Mouse (Mus musculus): ENCODE results near the gene Ttc21b.
"Not testable (repeated sequence)": the region's sequence is repeated elsewhere in the genome, so short reads cannot be mapped to it uniquely, and the experiment has no call there.

The Ttc21b gene

GRCm38 (mm10) chr2:66256220-66257131 lies at the start of gene Ttc21b:
Ttc21b (minus strand) TSS chr2:66256617.
- DNase-seq: peak; percentile 96

- DNase-seq: no peak
These were observed 16.1 kb upstream of the Ttc21b start for GRCm38 (mm10) chr2:66272551-66272950.

- DNase-seq: no peak
These were observed 12.4 kb downstream of the Ttc21b start for GRCm38 (mm10) chr2:66244013-66244412.

GRCm38 (mm10) chr2:66240334-66240733 lies 16.1 kb downstream of the Ttc21b start:
- DNase-seq: no peak

- DNase-seq: no peak
These were observed 17.5 kb downstream of the Ttc21b start for GRCm38 (mm10) chr2:66238886-66239285.

GRCm38 (mm10) chr2:66220954-66221353 lies 35.5 kb downstream of the Ttc21b start:
- no peak for DNase-seq

GRCm38 (mm10) chr2:66209875-66210274 lies 46.5 kb downstream of the Ttc21b start:
- DNase-seq: no peak

- no peak for DNase-seq
These were observed 47.1 kb downstream of the Ttc21b start for GRCm38 (mm10) chr2:66209353-66209752.

- DNase-seq: no peak
These were observed 49.6 kb downstream of the Ttc21b start for GRCm38 (mm10) chr2:66206796-66207195.

GRCm38 (mm10) chr2:66204218-66204617 lies 52.2 kb downstream of the Ttc21b start:
- peak; percentile 78 for DNase-seq

GRCm38 (mm10) chr2:66200195-66200594 lies 56.2 kb downstream of the Ttc21b start:
- DNase-seq: no peak

- DNase-seq: no peak
These were observed 64.7 kb downstream of the Ttc21b start for GRCm38 (mm10) chr2:66191691-66192100.

- DNase-seq: no peak
These were observed 66.3 kb downstream of the Ttc21b start for GRCm38 (mm10) chr2:66190157-66190556.

- not testable (repeated sequence) for DNase-seq
These were observed 67.2 kb downstream of the Ttc21b start for GRCm38 (mm10) chr2:66189197-66189596.

GRCm38 (mm10) chr2:66187520-66187919 lies 68.9 kb downstream of the Ttc21b start:
- peak; percentile 23 for DNase-seq

- DNase-seq: peak; percentile 10
These were observed 71.8 kb downstream of the Ttc21b start for GRCm38 (mm10) chr2:66184431-66185164.

GRCm38 (mm10) chr2:66180293-66180692 lies 76.1 kb downstream of the Ttc21b start:
- DNase-seq: peak; percentile 29

GRCm38 (mm10) chr2:66179782-66180181 lies 76.6 kb downstream of the Ttc21b start:
- no peak for DNase-seq

GRCm38 (mm10) chr2:66178848-66179215 lies 77.6 kb downstream of the Ttc21b start:
- DNase-seq: no peak

GRCm38 (mm10) chr2:66177886-66178847 lies 78.2 kb downstream of the Ttc21b start:
- DNase-seq: no peak

GRCm38 (mm10) chr2:66177017-66177416 lies 79.4 kb downstream of the Ttc21b start:
- DNase-seq: no peak

- no peak for DNase-seq
These were observed 83.3 kb downstream of the Ttc21b start for GRCm38 (mm10) chr2:66173134-66173533.

GRCm38 (mm10) chr2:66171643-66172042 lies 84.8 kb downstream of the Ttc21b start:
- DNase-seq: no peak

Measured in kidney, adult 11 months (tissue).